8 mouse cellular contexts compared by ENCODE assay signal in genomic region chr17:78937229-78937853, GRCm38 (mm10). TPM values are rescaled to one million over a fixed set of nuclear protein-coding genes. Genes with fewer than 3 reads are reported as not detected.
DNase-seq lines count a peak whose midpoint lies in the region; ATAC-seq and TF ChIP-seq lines count a peak whose summit lies in the region.

No protein-coding gene starts in this region.

- DNase-seq in gastrocnemius, adult 2 months, result peak; percentile 17
- DNase-seq in gastrocnemius, postnatal 25 days, result no peak
- no peak for DNase-seq in forebrain, embryonic 11.5 days (ENCODE audit: low spot score)
- no peak for DNase-seq in liver, embryonic 11.5 days (ENCODE audit: low spot score)
- DNase-seq in stomach, postnatal 0 days (ENCODE audit: low spot score), result no peak
- no peak for DNase-seq in gastrocnemius, adult 8-10 months (ENCODE audit: low spot score in 2 of 2)
- no peak for DNase-seq in urinary bladder, adult 18-20 months (ENCODE audit: low spot score in 2 of 2)

- peak overlapping the region; percentile 62 for H3K9ac ChIP-seq in forebrain, embryonic 11.5 days (ENCODE audit: low read length)
- peak overlapping the region; percentile 82 for H3K9ac ChIP-seq in liver, embryonic 11.5 days (ENCODE audit: low read depth, low read length)
- H3K9ac ChIP-seq in stomach, postnatal 0 days (ENCODE audit: low read length), result peak overlapping the region; percentile 82

- no peaks in the 10 kb centered on the region for H3K9me3 ChIP-seq in E14TG2a.4 (ENCODE audit: low read length)
- H3K9me3 ChIP-seq in forebrain, embryonic 11.5 days (ENCODE audit: control insufficient read depth, low read length), result no peaks in the 10 kb centered on the region
- no peaks in the 10 kb centered on the region for H3K9me3 ChIP-seq in liver, embryonic 11.5 days (ENCODE audit: control insufficient read depth, low read length)
- H3K9me3 ChIP-seq in stomach, postnatal 0 days (ENCODE audit: control insufficient read depth, low read length), result no peaks in the 10 kb centered on the region

- no peak for TF ChIP-seq CTCF in gastrocnemius, adult 2 months (IDR thresholded peaks at IDR 0.05)
- TF ChIP-seq CTCF in E14TG2a.4 (conservative IDR thresholded peaks at IDR 0.05; ENCODE audit: low read length), result no peak
- no peak for TF ChIP-seq CTCF in stomach, postnatal 0 days (IDR thresholded peaks at IDR 0.05; ENCODE audit: low read depth)

- H3K4me1 ChIP-seq in E14TG2a.4 (replicated peaks; ENCODE audit: low read depth, low read length), result peaks cover 53% of the 10 kb centered on the region
- 0 out of 2 replicates have a peak, but pooled peaks cover 5% of the 10 kb centered on the region for H3K4me1 ChIP-seq in forebrain, embryonic 11.5 days (replicated peaks; ENCODE audit: control insufficient read depth, insufficient read depth, low read length)
- H3K4me1 ChIP-seq in liver, embryonic 11.5 days (replicated peaks; ENCODE audit: control insufficient read depth, insufficient read depth, low read length), result peaks cover 12% of the 10 kb centered on the region
- H3K4me1 ChIP-seq in stomach, postnatal 0 days (replicated peaks; ENCODE audit: control insufficient read depth, insufficient read depth), result no peaks in the 10 kb centered on the region

- intact Hi-C loops in gastrocnemius, adult 2 months (cut with DNase I), result loop anchor here (2.0 to 10.0 kb wide), 2 partner anchors 21 to 917 kb away; partner anchors contain the start of gene Cebpzos

- no peaks in the 10 kb centered on the region for H3K27me3 ChIP-seq in E14TG2a.4 (ENCODE audit: insufficient read depth, low read length)
- H3K27me3 ChIP-seq in forebrain, embryonic 11.5 days (ENCODE audit: control insufficient read depth, insufficient read depth, low read length), result no peaks in the 10 kb centered on the region
- no peaks in the 10 kb centered on the region for H3K27me3 ChIP-seq in liver, embryonic 11.5 days (replicated peaks; ENCODE audit: control insufficient read depth, insufficient read depth, low read length)
- H3K27me3 ChIP-seq in stomach, postnatal 0 days (ENCODE audit: control insufficient read depth, insufficient read depth, low read length), result no peaks in the 10 kb centered on the region

- no peak; the same call in 1 of the 2 replicates for ATAC-seq in forebrain, embryonic 11.5 days (replicated peaks; ENCODE audit: low FRiP score)
- ATAC-seq in liver, embryonic 11.5 days (replicated peaks; ENCODE audit: low FRiP score), result peak; percentile 35
- peak; percentile 23; the same call in 1 of the 2 replicates for ATAC-seq in stomach, postnatal 0 days (ENCODE audit: low FRiP score, low TSS enrichment)

- H3K36me3 ChIP-seq in E14TG2a.4 (ENCODE audit: insufficient read depth, low read length), result peaks cover 43% of the 10 kb centered on the region
- H3K36me3 ChIP-seq in forebrain, embryonic 11.5 days (ENCODE audit: control insufficient read depth, insufficient read depth, low read length), result no peaks in the 10 kb centered on the region
- H3K36me3 ChIP-seq in liver, embryonic 11.5 days (ENCODE audit: control insufficient read depth, insufficient read depth, low read length), result peaks cover 33% of the 10 kb centered on the region
- 0 out of 2 replicates have a peak, but pooled peaks cover 2% of the 10 kb centered on the region for H3K36me3 ChIP-seq in stomach, postnatal 0 days (ENCODE audit: control insufficient read depth, insufficient read depth, low read length)

- WGBS in forebrain, embryonic 11.5 days, result 9% methylated on average over 26 of the region's 26 CpGs
- WGBS in liver, embryonic 11.5 days, result 8% methylated on average over 26 of the region's 26 CpGs
- WGBS in stomach, postnatal 0 days, result 5% methylated on average over 26 of the region's 26 CpGs

- peak overlapping the region; percentile 89 for H3K27ac ChIP-seq in gastrocnemius, adult 2 months
- H3K27ac ChIP-seq in forebrain, embryonic 11.5 days (ENCODE audit: low read depth, low read length), result peak overlapping the region; percentile 4; the same call in 1 of the 2 replicates
- peak overlapping the region; percentile 13; the same call in 1 of the 2 replicates for H3K27ac ChIP-seq in liver, embryonic 11.5 days (ENCODE audit: low read depth, low read length)
- H3K27ac ChIP-seq in stomach, postnatal 0 days (replicated peaks), result peak overlapping the region; percentile 63; the same call in 1 of the 2 replicates

- TF ChIP-seq EP300 in stomach, postnatal 0 days (optimal IDR thresholded peaks at IDR 0.05), result no peak

- peak overlapping the region; percentile 99 for H3K4me3 ChIP-seq in gastrocnemius, adult 2 months
- H3K4me3 ChIP-seq in E14TG2a.4 (replicated peaks; ENCODE audit: low read length), result peak overlapping the region; percentile 100
- H3K4me3 ChIP-seq in forebrain, embryonic 11.5 days (ENCODE audit: low read depth, low read length), result peak overlapping the region; percentile 49
- H3K4me3 ChIP-seq in liver, embryonic 11.5 days (ENCODE audit: low read depth, low read length), result peak overlapping the region; percentile 90
- peak overlapping the region; percentile 84 for H3K4me3 ChIP-seq in stomach, postnatal 0 days (ENCODE audit: low read depth, low read length)

- H3K4me2 ChIP-seq in forebrain, embryonic 11.5 days (ENCODE audit: low read depth, low read length, severe bottlenecking), result peak overlapping the region; percentile 70
- H3K4me2 ChIP-seq in liver, embryonic 11.5 days, result peak overlapping the region; percentile 93
- peak overlapping the region; percentile 87 for H3K4me2 ChIP-seq in stomach, postnatal 0 days (replicated peaks; ENCODE audit: low read depth)

RNA-seq across cellular contexts. Expression of gene Ndufaf7, which starts 0.4 kb away (rescaled TPM):
- 10 to 100 TPM; 22.0 to 31.8 TPM for total RNA-seq in gastrocnemius, adult 2 months (2021)
- 10 to 100 TPM; 24.7 to 27.8 TPM for total RNA-seq in gastrocnemius, postnatal 25 days (2021)
- 46.1 and 52.7 TPM in 2 replicates for polyA plus RNA-seq in forebrain, embryonic 11.5 days (2014; fragmentation: Nextera tagmentation; extraction: Ambion mirVana)
- 58.0 and 67.3 TPM in 2 replicates for polyA plus RNA-seq in liver, embryonic 11.5 days (2014; fragmentation: Nextera tagmentation; extraction: Ambion mirVana)
- 37.8 and 40.6 TPM in 2 replicates for polyA plus RNA-seq in stomach, postnatal 0 days (2015; fragmentation: Nextera tagmentation; extraction: Ambion mirVana)
- total RNA-seq in gastrocnemius, adult 8-10 months (2022), result 10 to 100 TPM; 25.6 to 32.1 (median 28.7) TPM

RNA-seq across cellular contexts. Expression of gene Cebpz, which starts 0.5 kb away (rescaled TPM):
- total RNA-seq in gastrocnemius, adult 2 months (2021), result 10 to 100 TPM; 26.2 to 27.5 TPM
- 10 to 100 TPM; 16.4 to 21.8 TPM for total RNA-seq in gastrocnemius, postnatal 25 days (2021)
- 57.6 and 59.9 TPM in 2 replicates for polyA plus RNA-seq in forebrain, embryonic 11.5 days (2014; fragmentation: Nextera tagmentation; extraction: Ambion mirVana)
- 73.8 and 74.0 TPM in 2 replicates for polyA plus RNA-seq in liver, embryonic 11.5 days (2014; fragmentation: Nextera tagmentation; extraction: Ambion mirVana)
- polyA plus RNA-seq in stomach, postnatal 0 days (2015; fragmentation: Nextera tagmentation; extraction: Ambion mirVana), result 32.6 and 44.7 TPM in 2 replicates
- 10 to 100 TPM; 22.7 to 28.6 (median 24.2) TPM for total RNA-seq in gastrocnemius, adult 8-10 months (2022)

RNA-seq across cellular contexts. Expression of gene Cebpzos, which starts 21.0 kb away (rescaled TPM):
- total RNA-seq in gastrocnemius, adult 2 months (2021), result 10 to 100 TPM; 36.5 to 48.7 TPM
- 10 to 100 TPM; 40.3 to 42.0 TPM for total RNA-seq in gastrocnemius, postnatal 25 days (2021)
- 98.7 and 121 TPM in 2 replicates for polyA plus RNA-seq in forebrain, embryonic 11.5 days (2014; fragmentation: Nextera tagmentation; extraction: Ambion mirVana)
- 80.6 and 95.3 TPM in 2 replicates for polyA plus RNA-seq in liver, embryonic 11.5 days (2014; fragmentation: Nextera tagmentation; extraction: Ambion mirVana)
- polyA plus RNA-seq in stomach, postnatal 0 days (2015; fragmentation: Nextera tagmentation; extraction: Ambion mirVana), result 131 and 136 TPM in 2 replicates
- total RNA-seq in gastrocnemius, adult 8-10 months (2022), result 10 to 100 TPM; 34.6 to 42.7 (median 37.3) TPM

RNA-seq across cellular contexts. Expression of gene Sult6b1, which starts 30.5 kb away (rescaled TPM):
- not detected for total RNA-seq in gastrocnemius, adult 2 months (2021)
- not detected for total RNA-seq in gastrocnemius, postnatal 25 days (2021)
- polyA plus RNA-seq in forebrain, embryonic 11.5 days (2014; fragmentation: Nextera tagmentation; extraction: Ambion mirVana), result 0.33 TPM in 1 of 2 replicates, not detected in the other
- 0.14 TPM in 1 of 2 replicates, not detected in the other for polyA plus RNA-seq in liver, embryonic 11.5 days (2014; fragmentation: Nextera tagmentation; extraction: Ambion mirVana)
- 0.07 and 0.12 TPM in 2 replicates for polyA plus RNA-seq in stomach, postnatal 0 days (2015; fragmentation: Nextera tagmentation; extraction: Ambion mirVana)
- total RNA-seq in gastrocnemius, adult 8-10 months (2022), result not detected

RNA-seq across cellular contexts. Expression of gene Eif2ak2, which starts 55.0 kb away (rescaled TPM):
- 1 to 10 TPM; 3.6 to 4.0 TPM for total RNA-seq in gastrocnemius, adult 2 months (2021)
- 1 to 10 TPM; 4.4 to 4.5 TPM for total RNA-seq in gastrocnemius, postnatal 25 days (2021)
- polyA plus RNA-seq in forebrain, embryonic 11.5 days (2014; fragmentation: Nextera tagmentation; extraction: Ambion mirVana), result 6.5 and 7.5 TPM in 2 replicates
- 8.2 and 8.3 TPM in 2 replicates for polyA plus RNA-seq in liver, embryonic 11.5 days (2014; fragmentation: Nextera tagmentation; extraction: Ambion mirVana)
- polyA plus RNA-seq in stomach, postnatal 0 days (2015; fragmentation: Nextera tagmentation; extraction: Ambion mirVana), result 7.6 and 12.4 TPM in 2 replicates
- total RNA-seq in gastrocnemius, adult 8-10 months (2022), result 1 to 10 TPM; 2.7 to 3.8 (median 3.3) TPM

Comparison
In these comparisons a context has a peak if more than half of its experiments do, and no peak if none do; other contexts are left out.
1. H3K27ac ChIP-seq: peak in every context shown above with its lines; median percentile 89 in gastrocnemius, adult 2 months; 63 in stomach, postnatal 0 days; 13 in liver, embryonic 11.5 days; 4 in forebrain, embryonic 11.5 days.
2. H3K4me3 ChIP-seq: peak in every context shown above with its lines; median percentile 100 in E14TG2a.4; 99 in gastrocnemius, adult 2 months; 90 in liver, embryonic 11.5 days; 84 in stomach, postnatal 0 days; 49 in forebrain, embryonic 11.5 days.